Mouse (Mus musculus): Measurements from ENCODE around the gene Ankib1.
"Not testable (repeated sequence)": the region's sequence is repeated elsewhere in the genome, so short reads cannot be mapped to it uniquely, and the experiment has no call there.

Ankib1 gene

GRCm38 (mm10) chr5:3725491-3725890 is 77.2 kb downstream of the Ankib1 start:
- DNase-seq (ENCODE audit: low spot score): no peak

- no peak for DNase-seq (ENCODE audit: low spot score)
These were observed 79.3 kb downstream of the Ankib1 start for GRCm38 (mm10) chr5:3723415-3723814.

GRCm38 (mm10) chr5:3722873-3723272 is 79.9 kb downstream of the Ankib1 start:
- no peak for DNase-seq (ENCODE audit: low spot score)

- no peak for DNase-seq (ENCODE audit: low spot score)
These were observed 83.4 kb downstream of the Ankib1 start for GRCm38 (mm10) chr5:3719371-3719770.

- DNase-seq (ENCODE audit: low spot score): no peak
These were observed 86.9 kb downstream of the Ankib1 start for GRCm38 (mm10) chr5:3715800-3716199.

- no peak for DNase-seq (ENCODE audit: low spot score)
These were observed 100.5 kb downstream of the Ankib1 start for GRCm38 (mm10) chr5:3702180-3702579.

GRCm38 (mm10) chr5:3700025-3700424 is 102.7 kb downstream of the Ankib1 start:
- no peak for DNase-seq (ENCODE audit: low spot score)

GRCm38 (mm10) chr5:3696031-3696430 is 106.7 kb downstream of the Ankib1 start:
- no peak for DNase-seq (ENCODE audit: low spot score)

GRCm38 (mm10) chr5:3695191-3695590 is 107.5 kb downstream of the Ankib1 start:
- no peak for DNase-seq (ENCODE audit: low spot score)

- no peak for DNase-seq (ENCODE audit: low spot score)
These were observed 109.8 kb downstream of the Ankib1 start for GRCm38 (mm10) chr5:3692956-3693355.

- no peak for DNase-seq (ENCODE audit: low spot score)
These were observed 111.4 kb downstream of the Ankib1 start for GRCm38 (mm10) chr5:3691283-3691682.

- no peak for DNase-seq (ENCODE audit: low spot score)
These were observed 114.4 kb downstream of the Ankib1 start for GRCm38 (mm10) chr5:3688298-3688697.

GRCm38 (mm10) chr5:3669938-3670554 is 132.7 kb downstream of the Ankib1 start:
- no peak for DNase-seq (ENCODE audit: low spot score)

GRCm38 (mm10) chr5:3666585-3666984 is 136.1 kb downstream of the Ankib1 start:
- DNase-seq (ENCODE audit: low spot score): no peak

- no peak for DNase-seq (ENCODE audit: low spot score)
These were observed 137.5 kb downstream of the Ankib1 start for GRCm38 (mm10) chr5:3665225-3665624.

- no peak for DNase-seq (ENCODE audit: low spot score)
These were observed 145.6 kb downstream of the Ankib1 start, which contains the start of gene Gatad1 for GRCm38 (mm10) chr5:3657085-3657484. Gene Gatad1, minus strand, starts transcription at chr5:3657185.

GRCm38 (mm10) chr5:3653801-3654200 is 148.9 kb downstream of the Ankib1 start:
- no peak for DNase-seq (ENCODE audit: low spot score)

GRCm38 (mm10) chr5:3652903-3653575 is 149.7 kb downstream of the Ankib1 start:
- not testable (repeated sequence) for DNase-seq (ENCODE audit: low spot score)

GRCm38 (mm10) chr5:3651621-3652020 is 151.1 kb downstream of the Ankib1 start:
- DNase-seq (ENCODE audit: low spot score): no peak

- no peak for DNase-seq (ENCODE audit: low spot score)
These were observed 151.8 kb downstream of the Ankib1 start, which contains the start of gene Tmbim7 for GRCm38 (mm10) chr5:3650881-3651280. Gene Tmbim7, plus strand, starts transcription at chr5:3651181.

GRCm38 (mm10) chr5:3648849-3649210 is 153.9 kb downstream of the Ankib1 start:
- DNase-seq (ENCODE audit: low spot score): no peak

- DNase-seq (ENCODE audit: low spot score): no peak
These were observed 154.4 kb downstream of the Ankib1 start for GRCm38 (mm10) chr5:3648206-3648848.

GRCm38 (mm10) chr5:3647708-3648121 is 155.0 kb downstream of the Ankib1 start:
- peak; percentile 85 for DNase-seq (ENCODE audit: low spot score)

Data from spleen, adult 12 weeks (tissue).